Mouse (Mus musculus): ENCODE measurements around the gene Gnl1. TPM values are rescaled to one million over a fixed set of nuclear protein-coding genes. Genes with fewer than 3 reads are reported as not detected.
"Not testable (repeated sequence)": the region's sequence is repeated elsewhere in the genome, so short reads cannot be mapped to it uniquely, and the experiment has no call there.

The Gnl1 gene
- total and polyA plus RNA-seq, 3 experiments: 15.9 to 33.4 (median 24.3) TPM

- H3K4me1 ChIP-seq (ENCODE audit: control insufficient read depth in 1 of 2, insufficient read depth in 2 of 2); H3K27ac ChIP-seq (ENCODE audit: insufficient read depth, low read depth); H3K4me2 ChIP-seq (ENCODE audit: insufficient read depth, low read depth, poor library complexity, severe bottlenecking); H3K9ac ChIP-seq (ENCODE audit: insufficient read depth, low read depth); H3K4me3 ChIP-seq (replicated peaks in 1 of 3; ENCODE audit: low read depth in 2 of 3, low read length in 2 of 3, poor library complexity in 1 of 3); H3K36me3 ChIP-seq (replicated peaks in 1 of 2; ENCODE audit: control insufficient read depth in 1 of 2, insufficient read depth in 1 of 2, low read length in 1 of 2); DNase-seq (ENCODE audit: extremely low read depth); H3K9me3 ChIP-seq (replicated peaks; ENCODE audit: low read length); H3K27me3 ChIP-seq (replicated peaks); H3K79me2 ChIP-seq (replicated peaks; ENCODE audit: control insufficient read depth, extremely low read depth, insufficient read depth, poor library complexity, severe bottlenecking); dilution Hi-C loops (cut with MboI; ENCODE audit: extremely low pct_ligation_motif_present, extremely low pct_unique_long_range_greater_than_20kb, low sequenced_read_pairs): not testable (repeated sequence)
- in situ Hi-C loops (cut with MboI; ENCODE audit: low pct_ligation_motif_present, low pct_unique_long_range_greater_than_20kb, low sequenced_read_pairs): loop anchor here (10.0 kb wide), 1 partner anchor 80 kb away; no protein-coding TSS in a partner anchor
- TF ChIP-seq CTCF (conservative IDR thresholded peaks at IDR 0.05 in 1 of 2, IDR thresholded peaks at IDR 0.05 in 1 of 2; ENCODE audit: low read depth in 2 of 2, low read length in 2 of 2) (peak in 1 of 2 experiments; percentile 21; a peak in 1 of 4 replicates), SMC3 (IDR thresholded peaks at IDR 0.05; ENCODE audit: low read depth, low read length) (peak; percentile 21; the same call in 1 of the 2 replicates)
These were observed 55.5 kb downstream of the Gnl1 start for GRCm38 (mm10) chr17:36035010-36035638.

- H3K27ac ChIP-seq (ENCODE audit: insufficient read depth, low read depth); H3K4me2 ChIP-seq (ENCODE audit: insufficient read depth, low read depth, poor library complexity, severe bottlenecking); dilution Hi-C loops (cut with MboI; ENCODE audit: extremely low pct_ligation_motif_present, extremely low pct_unique_long_range_greater_than_20kb, low sequenced_read_pairs); H3K9ac ChIP-seq (ENCODE audit: insufficient read depth, low read depth); DNase-seq (ENCODE audit: extremely low read depth); H3K4me1 ChIP-seq (ENCODE audit: control insufficient read depth in 1 of 2, insufficient read depth in 2 of 2); H3K27me3 ChIP-seq (replicated peaks); H3K4me3 ChIP-seq (replicated peaks in 1 of 3; ENCODE audit: low read depth in 2 of 3, low read length in 2 of 3, poor library complexity in 1 of 3); H3K36me3 ChIP-seq (replicated peaks in 1 of 2; ENCODE audit: control insufficient read depth in 1 of 2, insufficient read depth in 1 of 2, low read length in 1 of 2); H3K79me2 ChIP-seq (replicated peaks; ENCODE audit: control insufficient read depth, extremely low read depth, insufficient read depth, poor library complexity, severe bottlenecking); H3K9me3 ChIP-seq (replicated peaks; ENCODE audit: low read length): not testable (repeated sequence)
- in situ Hi-C loops (cut with MboI; ENCODE audit: low pct_ligation_motif_present, low pct_unique_long_range_greater_than_20kb, low sequenced_read_pairs): loop anchor here (10.0 kb wide), 1 partner anchor 79 kb away; no protein-coding TSS in a partner anchor
These were observed 56.5 kb downstream of the Gnl1 start for GRCm38 (mm10) chr17:36036126-36036525.

Other genes with a start within 250 kb of the Gnl1 start
Only the 20 nearest of the 22 such genes appear.
- gene Ier3, start 158.2 kb upstream of the Gnl1 start, total RNA-seq (2012; rRNA removed): 16.5 and 27.2 TPM in 2 replicates
- 13.9 and 15.0 TPM in 2 replicates for gene Ier3, start 158.2 kb upstream of the Gnl1 start, total RNA-seq (2014; rRNA removed)
- 12.4 and 12.6 TPM in 2 replicates for gene Ier3, start 158.2 kb upstream of the Gnl1 start, polyA plus RNA-seq (2012; ENCODE audit: insufficient read length, low read depth)
- gene Flot1, start 156.6 kb upstream of the Gnl1 start, total RNA-seq (2012; rRNA removed): 14.2 and 21.6 TPM in 2 replicates
- 12.8 and 16.3 TPM in 2 replicates for gene Flot1, start 156.6 kb upstream of the Gnl1 start, total RNA-seq (2014; rRNA removed)
- 17.6 and 18.9 TPM in 2 replicates for gene Flot1, start 156.6 kb upstream of the Gnl1 start, polyA plus RNA-seq (2012; ENCODE audit: insufficient read length, low read depth)
- gene Tubb5, start 141.5 kb upstream of the Gnl1 start, total RNA-seq (2012; rRNA removed): 1,014 and 1,058 TPM in 2 replicates
- gene Tubb5, start 141.5 kb upstream of the Gnl1 start, total RNA-seq (2014; rRNA removed): 1,031 and 1,121 TPM in 2 replicates
- 962 and 1,053 TPM in 2 replicates for gene Tubb5, start 141.5 kb upstream of the Gnl1 start, polyA plus RNA-seq (2012; ENCODE audit: insufficient read length, low read depth)
- gene Mdc1, start 138.3 kb upstream of the Gnl1 start, total RNA-seq (2012; rRNA removed): 8.2 and 8.5 TPM in 2 replicates
- 2.4 and 3.3 TPM in 2 replicates for gene Mdc1, start 138.3 kb upstream of the Gnl1 start, total RNA-seq (2014; rRNA removed)
- gene Mdc1, start 138.3 kb upstream of the Gnl1 start, polyA plus RNA-seq (2012; ENCODE audit: insufficient read length, low read depth): 14.4 and 15.7 TPM in 2 replicates
- 12.5 and 16.7 TPM in 2 replicates for gene Nrm, start 118.5 kb upstream of the Gnl1 start, total RNA-seq (2012; rRNA removed)
- gene Nrm, start 118.5 kb upstream of the Gnl1 start, total RNA-seq (2014; rRNA removed): 10.0 and 12.1 TPM in 2 replicates
- gene Nrm, start 118.5 kb upstream of the Gnl1 start, polyA plus RNA-seq (2012; ENCODE audit: insufficient read length, low read depth): 14.0 and 15.4 TPM in 2 replicates
- gene Ppp1r18, start 114.3 kb upstream of the Gnl1 start, total RNA-seq (2012; rRNA removed): 20.5 and 21.4 TPM in 2 replicates
- 7.5 and 8.5 TPM in 2 replicates for gene Ppp1r18, start 114.3 kb upstream of the Gnl1 start, total RNA-seq (2014; rRNA removed)
- gene Ppp1r18, start 114.3 kb upstream of the Gnl1 start, polyA plus RNA-seq (2012; ENCODE audit: insufficient read length, low read depth): 48.9 and 50.1 TPM in 2 replicates
- gene Dhx16, start 100.0 kb upstream of the Gnl1 start, total RNA-seq (2012; rRNA removed): 75.3 and 81.0 TPM in 2 replicates
- gene Dhx16, start 100.0 kb upstream of the Gnl1 start, total RNA-seq (2014; rRNA removed): 74.8 and 75.0 TPM in 2 replicates
- gene Dhx16, start 100.0 kb upstream of the Gnl1 start, polyA plus RNA-seq (2012; ENCODE audit: insufficient read length, low read depth): 84.4 and 107 TPM in 2 replicates
- 7.1 and 8.7 TPM in 2 replicates for gene 2310061I04Rik, start 82.4 kb upstream of the Gnl1 start, total RNA-seq (2012; rRNA removed)
- gene 2310061I04Rik, start 82.4 kb upstream of the Gnl1 start, total RNA-seq (2014; rRNA removed): 4.2 and 5.7 TPM in 2 replicates
- 39.5 and 46.4 TPM in 2 replicates for gene 2310061I04Rik, start 82.4 kb upstream of the Gnl1 start, polyA plus RNA-seq (2012; ENCODE audit: insufficient read length, low read depth)
- gene Atat1, start 69.8 kb upstream of the Gnl1 start, total RNA-seq (2012; rRNA removed): 12.5 and 14.5 TPM in 2 replicates
- 5.2 and 5.7 TPM in 2 replicates for gene Atat1, start 69.8 kb upstream of the Gnl1 start, total RNA-seq (2014; rRNA removed)
- gene Atat1, start 69.8 kb upstream of the Gnl1 start, polyA plus RNA-seq (2012; ENCODE audit: insufficient read length, low read depth): 9.9 and 10.4 TPM in 2 replicates
- 108 and 135 TPM in 2 replicates for gene Mrps18b, start 63.5 kb upstream of the Gnl1 start, total RNA-seq (2012; rRNA removed)
- 135 and 148 TPM in 2 replicates for gene Mrps18b, start 63.5 kb upstream of the Gnl1 start, total RNA-seq (2014; rRNA removed)
- gene Mrps18b, start 63.5 kb upstream of the Gnl1 start, polyA plus RNA-seq (2012; ENCODE audit: insufficient read length, low read depth): 172 and 180 TPM in 2 replicates
- 31.6 TPM in 2 replicates for gene Ppp1r10, start 63.4 kb upstream of the Gnl1 start, total RNA-seq (2012; rRNA removed)
- gene Ppp1r10, start 63.4 kb upstream of the Gnl1 start, total RNA-seq (2014; rRNA removed): 10.7 and 14.5 TPM in 2 replicates
- gene Ppp1r10, start 63.4 kb upstream of the Gnl1 start, polyA plus RNA-seq (2012; ENCODE audit: insufficient read length, low read depth): 69.9 and 70.3 TPM in 2 replicates
- gene Abcf1, start 10.1 kb upstream of the Gnl1 start, total RNA-seq (2012; rRNA removed): 110 and 136 TPM in 2 replicates
- gene Abcf1, start 10.1 kb upstream of the Gnl1 start, total RNA-seq (2014; rRNA removed): 52.8 and 52.9 TPM in 2 replicates
- gene Abcf1, start 10.1 kb upstream of the Gnl1 start, polyA plus RNA-seq (2012; ENCODE audit: insufficient read length, low read depth): 290 and 352 TPM in 2 replicates
- gene Prr3, start 385 bp downstream of the Gnl1 start, total RNA-seq (2012; rRNA removed): 5.5 and 8.3 TPM in 2 replicates
- 2.3 and 4.0 TPM in 2 replicates for gene Prr3, start 385 bp downstream of the Gnl1 start, total RNA-seq (2014; rRNA removed)
- 30.6 and 32.0 TPM in 2 replicates for gene Prr3, start 385 bp downstream of the Gnl1 start, polyA plus RNA-seq (2012; ENCODE audit: insufficient read length, low read depth)
- gene H2-T24, start 40.7 kb downstream of the Gnl1 start, total RNA-seq (2012; rRNA removed): 9.8 and 16.1 TPM in 2 replicates
- 6.6 and 7.6 TPM in 2 replicates for gene H2-T24, start 40.7 kb downstream of the Gnl1 start, total RNA-seq (2014; rRNA removed)
- 8.9 and 9.3 TPM in 2 replicates for gene H2-T24, start 40.7 kb downstream of the Gnl1 start, polyA plus RNA-seq (2012; ENCODE audit: insufficient read length, low read depth)
- gene H2-T23, start 53.0 kb downstream of the Gnl1 start, total RNA-seq (2012; rRNA removed): 21.8 and 23.0 TPM in 2 replicates
- 35.6 and 38.8 TPM in 2 replicates for gene H2-T23, start 53.0 kb downstream of the Gnl1 start, total RNA-seq (2014; rRNA removed)
- gene H2-T23, start 53.0 kb downstream of the Gnl1 start, polyA plus RNA-seq (2012; ENCODE audit: insufficient read length, low read depth): 42.1 and 75.0 TPM in 2 replicates
- 9.6 and 10.6 TPM in 2 replicates for gene H2-T22, start 62.9 kb downstream of the Gnl1 start, total RNA-seq (2012; rRNA removed)
- 14.9 and 16.4 TPM in 2 replicates for gene H2-T22, start 62.9 kb downstream of the Gnl1 start, total RNA-seq (2014; rRNA removed)
- gene H2-T22, start 62.9 kb downstream of the Gnl1 start, polyA plus RNA-seq (2012; ENCODE audit: insufficient read length, low read depth): 19.8 and 26.1 TPM in 2 replicates
- gene Gm6034, start 63.1 kb downstream of the Gnl1 start, total RNA-seq (2012; rRNA removed): 0.80 and 1.1 TPM in 2 replicates
- 0.42 TPM in 1 of 2 replicates, not detected in the other for gene Gm6034, start 63.1 kb downstream of the Gnl1 start, total RNA-seq (2014; rRNA removed)
- gene Gm6034, start 63.1 kb downstream of the Gnl1 start, polyA plus RNA-seq (2012; ENCODE audit: insufficient read length, low read depth): 1.7 and 2.1 TPM in 2 replicates
- gene Gm11127, start 78.5 kb downstream of the Gnl1 start, total RNA-seq (2012; rRNA removed): 23.8 and 25.1 TPM in 2 replicates
- 1.2 and 2.0 TPM in 2 replicates for gene Gm11127, start 78.5 kb downstream of the Gnl1 start, total RNA-seq (2014; rRNA removed)
- 0.27 and 0.37 TPM in 2 replicates for gene Gm11127, start 78.5 kb downstream of the Gnl1 start, polyA plus RNA-seq (2012; ENCODE audit: insufficient read length, low read depth)
- gene Gm19684, start 141.8 kb downstream of the Gnl1 start, total RNA-seq (2012; rRNA removed): 0.34 and 0.55 TPM in 2 replicates
- 0.35 TPM in 1 of 2 replicates, not detected in the other for gene Gm19684, start 141.8 kb downstream of the Gnl1 start, total RNA-seq (2014; rRNA removed)
- gene Gm19684, start 141.8 kb downstream of the Gnl1 start, polyA plus RNA-seq (2012; ENCODE audit: insufficient read length, low read depth): 0.87 and 0.93 TPM in 2 replicates
- not detected in 2 replicates for gene Gm7030, start 149.6 kb downstream of the Gnl1 start, total RNA-seq (2012; rRNA removed)
- gene Gm7030, start 149.6 kb downstream of the Gnl1 start, total RNA-seq (2014; rRNA removed): not detected in 2 replicates
- not detected in 2 replicates for gene Gm7030, start 149.6 kb downstream of the Gnl1 start, polyA plus RNA-seq (2012; ENCODE audit: insufficient read length, low read depth)